Mouse (Mus musculus) heart, adult 2 months (tissue): ENCODE measurements around the gene Ccdc24. TPM values are rescaled to one million over a fixed set of nuclear protein-coding genes. Genes with fewer than 3 reads are reported as not detected.

Experiments
- DNase-seq, 2 experiments: peaks; one replicate each; pipeline ENCODE4 v3.0.0; 2021
- H3K27ac ChIP-seq: fragments of 200-600 bp; 2 replicates; pipeline ENCODE4 v1.8.1; 2022
- H3K27me3 ChIP-seq: fragments of 200-500 bp; 2 replicates; pipeline ENCODE4 v1.6.1; 2012; ENCODE audit warnings: mild to moderate bottlenecking, low read length, inconsistent platforms, mixed read lengths; ENCODE audit not compliant: control insufficient read depth, insufficient read depth
- H3K36me3 ChIP-seq: fragments of 200-500 bp; 2 replicates; pipeline ENCODE4 v1.6.1; 2012; ENCODE audit warnings: low read length, inconsistent platforms; ENCODE audit not compliant: control insufficient read depth, insufficient read depth
- H3K4me1 ChIP-seq: fragments of 200-500 bp; 2 replicates; pipeline ENCODE4 v1.6.1; 2011; ENCODE audit warnings: low read length; ENCODE audit not compliant: control insufficient read depth, insufficient read depth
- H3K4me3 ChIP-seq: fragments of 200-600 bp; 2 replicates; pipeline ENCODE4 v1.8.1; 2022
- H3K79me2 ChIP-seq: fragments of 200-500 bp; replicated peaks from 2 replicates; pipeline ENCODE4 v1.6.1; 2012; ENCODE audit warnings: mild to moderate bottlenecking, inconsistent platforms, low read length, moderate library complexity, mixed read lengths; ENCODE audit not compliant: control insufficient read depth, insufficient read depth
- H3K9ac ChIP-seq: fragments of 200-500 bp; 2 replicates; pipeline ENCODE4 v1.6.1; 2012; ENCODE audit warnings: low read depth, mild to moderate bottlenecking, control low read depth, inconsistent platforms, low read length, mixed read lengths
- CTCF ChIP-seq: fragments of 200-600 bp; IDR thresholded peaks from 2 replicates; pipeline ENCODE4 v1.8.1; 2022; ENCODE audit warnings: antibody characterized with exemption, mild to moderate bottlenecking, moderate library complexity
- EP300 ChIP-seq: fragments of 200-500 bp; IDR thresholded peaks from 2 replicates; pipeline ENCODE4 v1.6.1; 2011; ENCODE audit warnings: low read depth, low read length, control low read depth; ENCODE audit not compliant: insufficient read depth
- POLR2A ChIP-seq: fragments of 200-500 bp; IDR thresholded peaks from 2 replicates; pipeline ENCODE4 v1.6.1; 2011; ENCODE audit warnings: mild to moderate bottlenecking, low read depth, low read length, control low read depth; ENCODE audit not compliant: insufficient read depth
- WGBS: fragments of 180-500 bp; shearing (Covaris S2); methylation state at CpG from one replicate; pipeline ENCODE4 v1.1.7; 2018; 5-methylcytosine and 5-hydroxymethylcytosine counted together
- intact Hi-C: fragments of 180-260 bp; cut with DNase I; formaldehyde crosslinking; loops from one replicate; pipeline ENCODE4 v1.15.1; 2025
- long read RNA-seq: library from polyadenylated mRNA; stranded (forward); transcript quantifications from one replicate; pipeline ENCODE4 v2.0.0, GENCODE M21; 2021
- polyA plus RNA-seq: library from polyadenylated mRNA; depleted of rRNA; stranded (reverse); fragments of >200 nt; gene quantifications from 2 replicates; pipeline ENCODE4 v1.2.3, GENCODE M21; 2012; rRNA removed
- total RNA-seq, 2 experiments: library from RNA; stranded (reverse); gene quantifications; 2 replicates each; pipeline ENCODE4 v1.2.3; 2021

Ccdc24 gene
- total RNA-seq (under 1 TPM; 0.09 to 0.18 TPM), polyA plus RNA-seq (1.1 and 2.0 TPM in 2 replicates)
- long read RNA-seq = 0 reads

DNA sequence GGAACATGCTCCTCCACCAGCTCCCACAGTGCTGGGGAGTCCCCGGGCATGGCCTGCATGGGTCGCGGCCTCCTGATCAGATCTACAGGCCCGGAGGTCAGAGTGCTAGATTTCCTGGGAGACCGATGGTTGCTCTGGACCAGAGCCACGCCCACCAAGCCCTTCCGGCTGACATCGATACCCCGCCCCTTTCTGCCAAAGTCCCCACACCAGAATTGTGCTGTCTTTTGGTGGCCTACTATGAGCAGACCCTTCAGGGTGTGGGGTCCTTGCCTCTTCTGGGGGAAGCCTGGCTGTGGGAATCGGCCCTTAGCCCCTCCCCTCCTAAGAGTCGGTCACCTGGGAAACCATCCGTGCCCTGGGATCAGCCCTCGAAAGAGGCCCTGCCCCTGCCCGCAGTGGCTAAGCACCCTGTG is at the start of gene Ccdc24:
Gene Ccdc24, minus strand, starts transcription at position 87 of the 416 bp plus-strand sequence.
- Histone ChIP-seq H3K4me3 (no peak within 1 kb of the TSS), H3K79me2 (no peaks in the 10 kb centered on the region), H3K27me3 (no peaks in the 10 kb centered on the region), H3K36me3 (no peaks in the 10 kb centered on the region), H3K9ac (no peak within 1 kb of the TSS), H3K27ac (no peak within 1 kb of the TSS), H3K4me1 (no peaks in the 10 kb centered on the region)
- intact Hi-C loops = no loop called here
- no peak for DNase-seq
- no peak for TF ChIP-seq CTCF
- TF ChIP-seq POLR2A = no peak
- TF ChIP-seq EP300 = no peak
- 20% methylated on average over 14 of the region's 14 CpGs for WGBS

DNA sequence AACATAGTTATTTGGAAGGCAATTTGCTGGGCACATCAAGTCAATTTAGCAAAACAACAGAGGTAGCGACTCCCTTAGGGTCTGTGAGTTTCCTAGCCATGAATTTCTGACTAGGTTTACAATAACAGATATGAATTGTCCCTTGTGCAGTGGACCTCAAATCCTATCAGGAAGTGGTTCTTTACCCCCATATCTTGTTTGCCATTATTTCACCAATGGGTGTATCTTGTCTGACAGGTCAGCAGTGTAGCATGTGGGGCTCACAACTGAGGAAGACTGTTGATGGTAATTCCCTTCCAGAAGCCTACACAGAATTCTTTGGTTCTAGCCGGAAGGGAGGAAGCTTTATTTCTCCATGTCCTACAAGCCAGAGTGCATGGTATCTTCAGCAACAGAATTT is 49.0 kb upstream of the Ccdc24 start:
- no peaks in the 10 kb centered on the region for H3K4me1 ChIP-seq
- TF ChIP-seq CTCF = no peak
- no peak for TF ChIP-seq POLR2A
- TF ChIP-seq EP300 = no peak
- 88% methylated on average over 2 of the region's 2 CpGs for WGBS
- H3K79me2 ChIP-seq = no peaks in the 10 kb centered on the region
- intact Hi-C loops = no loop called here
- no peak overlapping the region for H3K27ac ChIP-seq
- H3K36me3 ChIP-seq = no peaks in the 10 kb centered on the region
- DNase-seq = no peak
- H3K9ac ChIP-seq = no peak overlapping the region
- no peak overlapping the region for H3K4me3 ChIP-seq
- no peaks in the 10 kb centered on the region; the same call in 1 of the 2 replicates for H3K27me3 ChIP-seq

DNA sequence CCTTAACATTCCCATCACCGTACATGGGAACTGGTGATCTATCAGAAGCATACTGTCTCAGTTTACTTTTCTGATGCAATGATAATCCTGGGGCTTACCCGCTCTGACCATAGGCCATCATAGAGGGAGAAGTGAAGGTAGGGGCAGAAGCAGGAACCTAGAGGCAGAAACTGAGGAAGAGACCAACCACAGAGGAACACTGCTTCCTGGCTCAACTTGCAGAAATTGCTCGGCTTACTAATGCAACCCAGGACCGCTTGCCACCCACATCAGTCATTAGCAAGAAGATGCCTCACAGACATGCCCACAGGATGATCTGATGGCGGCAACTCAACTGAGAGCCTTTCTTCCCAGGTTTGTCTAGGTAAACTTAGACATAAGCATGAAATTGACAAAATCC is 46.4 kb upstream of the Ccdc24 start:
- Histone ChIP-seq H3K27ac (no peak overlapping the region), H3K4me1 (no peaks in the 10 kb centered on the region), H3K79me2 (no peaks in the 10 kb centered on the region), H3K27me3 (no peaks in the 10 kb centered on the region), H3K36me3 (no peaks in the 10 kb centered on the region), H3K9ac (no peak overlapping the region), H3K4me3 (no peak overlapping the region)
- TF ChIP-seq EP300 (no peak), POLR2A (no peak), CTCF (no peak)
- 60% methylated on average over 5 of the region's 5 CpGs for WGBS
- DNase-seq = no peak
- intact Hi-C loops = no loop called here

DNA sequence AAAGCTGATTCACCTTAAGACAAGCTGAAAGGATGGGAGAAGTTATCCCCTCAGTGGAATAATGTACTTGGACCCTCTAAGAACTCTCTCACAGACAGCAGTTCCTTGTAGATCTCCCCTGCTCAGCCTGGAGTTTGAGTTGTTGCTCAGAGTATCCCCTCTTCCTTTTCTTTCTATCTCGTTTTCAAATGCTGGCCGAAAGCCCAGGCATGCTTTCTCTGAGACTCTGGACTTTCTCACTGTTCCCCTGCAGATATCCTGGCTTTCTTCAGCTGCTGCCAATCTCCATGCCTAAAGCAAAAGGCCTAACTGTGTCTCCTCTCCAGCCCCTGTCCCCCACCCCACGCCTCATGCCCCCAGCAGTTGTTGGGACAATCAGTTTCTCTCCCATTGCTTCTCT is 45.9 kb upstream of the Ccdc24 start:
- TF ChIP-seq POLR2A = no peak
- TF ChIP-seq CTCF = no peak
- TF ChIP-seq EP300 = no peak
- no peak for DNase-seq
- intact Hi-C loops = no loop called here
- H3K4me1 ChIP-seq = peaks cover under 1% of the 10 kb centered on the region; the same call in 1 of the 2 replicates
- no peaks in the 10 kb centered on the region for H3K79me2 ChIP-seq
- H3K27ac ChIP-seq = no peak overlapping the region
- WGBS = 15% methylated on average over 3 of the region's 3 CpGs
- H3K4me3 ChIP-seq = no peak overlapping the region
- H3K9ac ChIP-seq = no peak overlapping the region
- no peaks in the 10 kb centered on the region for H3K27me3 ChIP-seq
- no peaks in the 10 kb centered on the region for H3K36me3 ChIP-seq

DNA sequence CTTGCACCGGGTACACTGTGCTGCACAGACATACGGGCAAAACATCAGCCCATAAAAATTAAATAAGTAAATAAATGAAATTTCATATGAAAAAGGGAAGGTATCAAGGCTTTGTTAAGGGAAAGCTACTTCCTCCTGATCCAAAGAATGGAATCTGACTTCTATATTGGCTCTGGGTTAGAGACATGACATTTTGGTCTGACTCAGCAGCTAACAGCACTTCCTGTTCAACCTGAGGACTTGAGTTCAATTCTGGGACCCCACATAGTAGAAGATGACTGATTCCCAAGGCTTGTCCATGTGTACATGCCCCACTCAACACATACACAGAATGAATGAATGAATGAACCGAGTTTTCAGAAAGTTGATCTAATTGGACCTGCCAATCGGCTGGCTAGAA is 45.5 kb upstream of the Ccdc24 start:
- no peak overlapping the region for H3K9ac ChIP-seq
- H3K36me3 ChIP-seq = no peaks in the 10 kb centered on the region
- H3K79me2 ChIP-seq = no peaks in the 10 kb centered on the region
- TF ChIP-seq EP300 (no peak), POLR2A (no peak), CTCF (no peak)
- intact Hi-C loops = no loop called here
- peaks cover 4% of the 10 kb centered on the region for H3K4me1 ChIP-seq
- DNase-seq = no peak
- WGBS = 72% methylated on average over 4 of the region's 4 CpGs
- no peaks in the 10 kb centered on the region for H3K27me3 ChIP-seq
- no peak overlapping the region for H3K4me3 ChIP-seq
- no peak overlapping the region for H3K27ac ChIP-seq

DNA sequence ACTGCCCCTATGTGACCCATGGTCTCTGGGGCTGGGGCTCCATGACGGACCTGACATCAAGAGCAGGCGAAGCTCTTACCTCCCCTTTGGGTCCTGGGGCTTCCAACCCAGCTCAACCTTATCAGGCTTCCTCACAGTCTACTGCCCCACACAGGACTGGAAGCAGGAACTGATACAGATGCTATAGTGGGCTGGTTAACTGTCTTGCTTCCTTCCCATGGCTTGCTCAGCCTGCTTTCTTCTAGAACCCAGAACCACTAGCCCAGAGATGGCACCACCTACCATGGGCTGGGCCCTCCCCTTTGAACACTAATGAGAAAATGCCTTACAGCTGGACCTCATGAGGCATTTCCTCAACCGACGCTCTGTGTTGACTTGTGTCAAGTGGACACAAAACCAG is 45.0 kb upstream of the Ccdc24 start:
- Histone ChIP-seq H3K36me3 (no peaks in the 10 kb centered on the region), H3K27me3 (no peaks in the 10 kb centered on the region), H3K9ac (no peak overlapping the region), H3K4me1 (peaks cover 6% of the 10 kb centered on the region), H3K27ac (no peak overlapping the region), H3K79me2 (no peaks in the 10 kb centered on the region), H3K4me3 (no peak overlapping the region)
- intact Hi-C loops = no loop called here
- TF ChIP-seq CTCF = no peak
- TF ChIP-seq EP300 = no peak
- TF ChIP-seq POLR2A = no peak
- WGBS = 73% methylated on average over 4 of the region's 4 CpGs
- DNase-seq = no peak
